Mouse (Mus musculus): ENCODE results near the gene Ppp1r9b.
A peak's percentile ranks its signal among the peaks of the same experiment; 100 is the strongest.

The Ppp1r9b gene

DNA sequence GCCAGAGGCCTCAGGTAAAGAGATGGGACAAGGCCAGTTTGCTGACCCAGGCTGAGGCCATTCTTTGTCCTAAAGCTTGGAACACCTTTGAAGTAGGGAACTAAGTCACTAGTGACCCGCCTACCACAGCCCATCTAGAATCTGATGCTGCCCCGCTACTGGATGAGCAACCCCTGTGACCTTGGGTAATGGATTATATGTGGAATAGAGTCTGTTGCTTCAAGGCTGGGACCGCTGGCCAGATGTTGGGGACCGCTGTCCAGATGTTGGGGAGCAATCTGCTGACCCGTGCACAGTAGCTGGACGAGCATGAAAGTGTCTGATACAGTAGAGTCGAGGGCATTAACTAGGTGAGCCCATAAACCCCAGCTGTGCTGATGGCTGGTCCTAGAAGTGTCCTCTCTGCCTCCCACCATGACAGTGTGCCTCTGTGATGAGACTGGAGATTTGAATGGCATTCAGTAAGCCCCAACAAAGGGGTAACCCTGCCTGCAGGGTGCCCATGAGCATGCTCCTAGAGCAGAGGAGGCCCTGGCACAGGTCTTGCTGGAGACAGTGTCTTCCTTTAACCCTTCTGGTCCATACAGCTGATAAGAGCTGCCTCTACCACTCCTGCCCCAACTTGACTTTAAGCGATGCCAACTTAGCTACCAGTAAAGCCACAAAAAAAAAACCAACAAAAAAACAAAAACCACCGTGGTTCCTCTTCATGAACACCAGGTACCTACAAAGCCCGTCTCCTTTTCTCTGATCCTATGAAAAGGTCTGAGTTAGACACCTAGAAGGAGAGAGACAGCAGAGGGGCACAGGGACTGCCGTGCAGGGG lies 4.3 kb downstream of the Ppp1r9b start:
- no peak for ATAC-seq (ENCODE audit: insufficient number of reproducible peaks, low FRiP score, low TSS enrichment)

GRCm38 (mm10) chr11:94996101-94996500 lies 5.3 kb downstream of the Ppp1r9b start:
- no peak for ATAC-seq (ENCODE audit: insufficient number of reproducible peaks, low FRiP score, low TSS enrichment)

DNA sequence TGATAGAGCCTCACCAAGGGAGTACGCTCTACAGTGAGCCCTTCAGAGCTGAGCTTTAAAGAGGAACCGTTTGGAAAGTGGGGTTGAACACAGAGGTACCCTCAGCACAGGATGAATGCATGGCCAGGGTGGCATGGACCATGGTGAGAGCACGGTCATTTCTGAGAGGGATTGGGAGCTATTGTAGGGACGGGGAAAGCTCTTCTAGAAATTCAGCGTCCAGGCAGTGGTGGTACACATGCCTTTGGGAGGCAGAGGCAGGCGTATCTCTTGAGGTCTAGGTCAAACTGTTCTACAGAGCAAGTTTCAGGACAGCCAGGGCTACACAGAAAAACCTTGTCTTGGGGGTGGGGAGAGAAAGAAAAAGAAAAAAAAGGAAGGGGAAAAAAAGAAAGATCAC lies 6.1 kb downstream of the Ppp1r9b start:
- no peak for ATAC-seq (ENCODE audit: insufficient number of reproducible peaks, low FRiP score, low TSS enrichment)

DNA sequence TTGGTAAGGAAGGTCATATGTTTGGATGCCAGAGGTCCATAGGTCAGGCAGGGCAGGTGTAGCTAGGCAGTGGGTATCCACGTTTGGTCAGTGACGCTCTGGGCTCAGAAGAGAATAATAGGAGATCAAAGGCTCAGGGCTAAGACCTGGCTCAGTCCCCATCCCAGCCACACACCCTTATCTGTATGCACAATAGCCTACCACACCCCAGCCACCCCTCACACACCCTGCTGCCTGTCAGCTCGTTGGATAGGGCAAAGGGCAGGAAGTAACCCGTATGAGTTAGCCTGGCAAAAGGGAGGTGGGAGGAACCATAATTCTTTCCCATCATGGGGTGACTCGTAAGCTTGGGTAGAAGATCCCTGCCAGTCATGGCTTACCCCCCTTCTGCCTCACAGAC lies 6.8 kb downstream of the Ppp1r9b start:
- no peak for ATAC-seq (ENCODE audit: insufficient number of reproducible peaks, low FRiP score, low TSS enrichment)

GRCm38 (mm10) chr11:94998041-94998531 lies 7.3 kb downstream of the Ppp1r9b start:
- no peak for ATAC-seq (ENCODE audit: insufficient number of reproducible peaks, low FRiP score, low TSS enrichment)

GRCm38 (mm10) chr11:95000128-95000527 lies 9.3 kb downstream of the Ppp1r9b start:
- ATAC-seq (ENCODE audit: insufficient number of reproducible peaks, low FRiP score, low TSS enrichment): no peak

DNA sequence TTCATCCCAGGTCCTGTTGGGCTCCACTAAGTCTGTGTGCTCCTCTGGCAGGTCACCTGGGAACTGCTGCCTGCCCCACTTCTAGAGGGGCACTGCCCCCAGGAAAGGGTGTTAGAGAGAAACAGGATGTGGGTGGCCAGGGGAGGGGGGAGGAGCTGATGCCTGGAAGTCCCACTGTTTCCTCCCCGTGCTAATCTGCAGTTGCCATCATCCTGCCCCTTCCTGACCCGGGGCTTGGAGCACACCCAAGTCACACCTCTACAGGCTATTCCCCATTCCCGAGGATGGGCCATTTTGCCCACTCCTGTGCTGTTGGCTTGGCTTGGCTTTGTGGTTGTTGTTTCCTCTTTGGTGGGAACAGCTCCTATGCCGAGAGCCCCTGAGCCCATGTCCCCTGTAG lies 9.7 kb downstream of the Ppp1r9b start:
- ATAC-seq (ENCODE audit: insufficient number of reproducible peaks, low FRiP score, low TSS enrichment): no peak

- peak; percentile 63 for ATAC-seq (ENCODE audit: insufficient number of reproducible peaks, low FRiP score, low TSS enrichment)
These were observed 10.2 kb downstream of the Ppp1r9b start for GRCm38 (mm10) chr11:95001058-95001457.

DNA sequence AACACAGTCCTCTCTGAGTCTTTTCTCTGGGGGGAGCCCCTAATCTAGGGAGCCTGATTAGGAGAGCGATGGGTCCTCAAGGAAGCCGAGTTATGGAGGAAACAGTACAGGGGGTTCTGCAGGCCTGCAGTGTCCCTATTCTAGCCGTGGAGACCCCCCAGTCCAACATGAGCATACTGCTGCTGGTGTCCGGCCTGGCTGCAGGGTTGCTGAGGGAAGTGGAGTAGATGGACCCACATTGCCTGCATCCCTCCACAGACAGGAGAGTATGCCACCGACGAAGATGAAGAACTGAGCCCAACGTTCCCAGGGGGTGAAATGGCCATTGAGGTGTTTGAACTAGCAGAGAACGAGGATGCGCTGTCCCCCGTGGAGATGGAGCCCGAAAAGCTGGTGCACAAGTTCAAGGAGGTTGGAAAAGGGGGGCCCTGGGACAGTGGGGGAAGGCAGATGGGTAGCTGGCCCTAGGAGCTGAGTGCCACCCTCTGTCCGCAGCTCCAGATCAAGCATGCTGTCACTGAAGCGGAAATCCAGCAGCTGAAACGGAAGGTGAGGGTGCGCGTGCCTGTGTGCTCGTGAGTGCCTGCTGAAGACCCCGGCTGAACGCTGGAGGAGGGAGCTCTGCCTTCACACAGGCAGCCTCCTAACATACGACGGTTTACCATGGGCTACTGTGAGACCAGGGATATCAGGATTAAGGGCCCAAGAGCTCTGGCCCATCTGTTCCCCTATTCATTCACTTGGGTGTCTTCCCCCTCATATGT lies 10.9 kb downstream of the Ppp1r9b start:
- ATAC-seq (ENCODE audit: insufficient number of reproducible peaks, low FRiP score, low TSS enrichment): no peak

DNA sequence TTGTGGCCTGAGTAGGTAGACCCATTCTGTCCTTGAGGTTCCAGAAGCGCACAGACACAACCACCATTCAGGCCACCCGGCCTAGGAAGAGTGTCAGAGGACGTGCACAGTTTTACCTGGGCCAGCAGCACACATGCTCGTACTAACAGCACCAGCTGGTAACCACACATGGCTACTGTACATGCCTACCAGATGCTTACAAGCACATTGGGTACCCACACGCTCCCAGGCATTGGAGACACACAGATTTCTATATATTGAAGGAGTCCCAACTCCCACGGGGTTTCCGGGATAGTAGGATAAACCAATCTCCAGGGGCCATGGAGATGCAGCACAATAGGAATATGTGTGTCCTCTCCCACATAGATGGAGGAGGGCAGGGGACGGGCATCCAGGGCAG lies 11.9 kb downstream of the Ppp1r9b start:
- ATAC-seq (ENCODE audit: insufficient number of reproducible peaks, low FRiP score, low TSS enrichment): no peak

DNA sequence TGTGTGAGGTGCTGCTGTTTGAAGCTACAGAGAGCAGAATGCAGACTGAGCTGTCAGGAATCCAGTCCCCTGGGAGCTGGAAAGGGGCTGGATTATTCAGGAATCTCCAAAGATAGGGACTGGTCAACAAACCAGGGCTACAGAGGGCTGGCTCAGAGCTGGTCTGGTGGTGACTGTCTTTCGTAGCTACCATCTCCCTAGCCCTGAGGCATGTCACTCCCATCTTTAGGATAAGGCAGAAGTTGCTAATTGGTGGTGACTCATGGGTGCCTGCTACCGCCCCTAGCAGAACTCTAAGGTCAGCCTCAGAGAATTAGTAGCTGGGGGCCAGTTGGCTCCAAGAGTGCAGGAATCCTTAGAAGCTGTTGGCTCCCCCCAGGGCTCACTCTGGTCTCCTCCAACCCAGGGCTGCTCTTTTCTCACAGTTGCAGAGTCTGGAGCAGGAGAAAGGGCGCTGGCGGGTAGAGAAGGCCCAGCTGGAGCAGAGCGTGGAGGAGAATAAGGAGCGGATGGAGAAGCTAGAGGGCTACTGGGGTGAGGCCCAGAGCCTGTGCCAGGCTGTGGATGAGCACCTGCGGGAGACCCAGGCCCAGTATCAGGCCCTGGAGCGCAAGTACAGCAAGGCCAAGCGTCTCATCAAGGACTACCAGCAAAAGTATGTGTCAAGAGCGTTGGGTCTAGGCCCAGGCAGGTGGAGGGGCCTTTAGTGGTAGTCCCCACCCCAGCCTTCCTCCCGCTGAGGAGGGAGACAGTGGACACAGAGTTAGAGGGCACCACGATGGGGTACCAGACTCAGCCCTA lies 13.5 kb downstream of the Ppp1r9b start:
- no peak for ATAC-seq (ENCODE audit: insufficient number of reproducible peaks, low FRiP score, low TSS enrichment)

- no peak for ATAC-seq (ENCODE audit: insufficient number of reproducible peaks, low FRiP score, low TSS enrichment)
These were observed 14.0 kb downstream of the Ppp1r9b start for GRCm38 (mm10) chr11:95004937-95005198.

GRCm38 (mm10) chr11:95006038-95006437 lies 15.2 kb downstream of the Ppp1r9b start:
- ATAC-seq (ENCODE audit: insufficient number of reproducible peaks, low FRiP score, low TSS enrichment): no peak

DNA sequence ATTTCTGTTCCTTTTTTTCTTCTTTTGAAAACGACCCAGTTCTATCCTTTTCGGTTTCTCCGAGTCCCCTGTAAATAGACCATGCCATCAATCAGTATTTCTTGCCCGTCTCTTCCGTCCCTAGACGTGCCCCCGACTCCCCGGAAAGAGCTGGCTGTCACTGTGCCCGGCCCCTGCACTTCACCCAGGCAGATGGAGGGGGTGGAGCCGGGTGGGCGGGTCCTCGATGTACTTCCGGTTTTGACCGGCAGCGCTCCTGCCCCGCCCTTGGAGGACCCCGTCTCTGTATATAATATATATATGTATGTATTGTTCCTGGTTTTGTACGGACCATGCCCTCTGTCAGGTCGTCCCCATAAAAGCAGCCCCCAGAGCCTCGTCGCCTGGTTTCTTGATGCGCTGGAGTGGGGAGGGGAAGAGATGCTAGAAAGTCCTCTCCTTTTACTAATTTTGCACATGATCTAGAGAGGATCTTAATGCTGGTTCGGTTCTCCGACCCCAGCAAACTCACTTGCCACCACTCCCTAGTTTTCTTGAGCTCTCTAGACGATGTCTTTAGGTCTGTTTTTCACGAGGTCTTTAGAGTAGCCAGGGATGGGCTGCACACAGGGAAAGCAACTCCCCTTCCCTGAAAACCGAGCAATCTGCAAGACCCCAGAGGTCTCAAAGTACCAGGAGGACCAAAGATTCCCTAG lies 15.8 kb downstream of the Ppp1r9b start:
- ATAC-seq (ENCODE audit: insufficient number of reproducible peaks, low FRiP score, low TSS enrichment): no peak

GRCm38 (mm10) chr11:95007418-95007817 lies 16.6 kb downstream of the Ppp1r9b start:
- ATAC-seq (ENCODE audit: insufficient number of reproducible peaks, low FRiP score, low TSS enrichment): no peak

- ATAC-seq (ENCODE audit: insufficient number of reproducible peaks, low FRiP score, low TSS enrichment): no peak
These were observed 18.1 kb downstream of the Ppp1r9b start for GRCm38 (mm10) chr11:95008661-95009628.

GRCm38 (mm10) chr11:95009629-95010014 lies 18.8 kb downstream of the Ppp1r9b start, which contains the start of gene Samd14:
Gene Samd14, plus strand, starts transcription at chr11:95009879.
- ATAC-seq (ENCODE audit: insufficient number of reproducible peaks, low FRiP score, low TSS enrichment): 0 out of 2 replicates have a peak, but pooled peaks have one; percentile 26

DNA sequence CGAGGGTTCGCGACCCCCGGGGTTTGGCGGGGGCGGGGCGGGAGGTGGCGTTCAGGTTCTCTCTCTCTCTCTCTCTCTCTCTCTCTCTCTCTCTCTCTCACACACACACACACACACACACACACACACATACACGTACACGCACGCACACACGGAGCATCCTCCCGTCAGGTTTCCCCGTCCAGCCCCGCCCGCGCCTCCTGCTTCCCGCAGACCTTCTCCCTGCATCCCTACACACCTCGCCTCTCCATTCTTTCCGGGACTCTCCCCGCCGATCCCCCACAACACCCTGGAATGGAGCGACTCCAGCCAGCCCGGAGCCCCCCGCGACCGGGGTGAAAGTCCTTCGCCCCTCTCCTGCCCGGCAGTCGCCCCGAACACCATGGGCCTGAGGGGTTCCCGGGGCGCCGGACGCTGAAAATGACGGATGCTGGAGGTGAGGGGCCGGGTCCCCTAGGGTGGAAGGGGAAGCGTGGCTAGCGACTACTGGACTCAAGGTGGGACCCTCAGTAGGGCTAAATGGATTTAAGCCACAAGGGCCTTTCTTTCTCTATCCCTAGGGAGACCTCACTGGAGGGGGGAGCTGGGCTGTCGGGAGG lies 19.4 kb downstream of the Ppp1r9b start:
- ATAC-seq (ENCODE audit: insufficient number of reproducible peaks, low FRiP score, low TSS enrichment): no peak
